Mouse (Mus musculus) MEL (cell line): ENCODE data around the gene Nell1. TPM values are rescaled to one million over a fixed set of nuclear protein-coding genes. Genes with fewer than 3 reads are reported as not detected.

Experiments
- DNase-seq: peaks from one replicate; pipeline ENCODE4 v3.0.0; 2011; ENCODE audit warnings: low read depth, low spot score
- H3K27ac ChIP-seq: 2 replicates; pipeline ENCODE4 v1.5.1; 2012; ENCODE audit warnings: low read depth, mild to moderate bottlenecking, control low read depth, low read length, moderate library complexity; ENCODE audit not compliant: control insufficient read depth
- H3K27me3 ChIP-seq, 2 experiments: fragments of 150-350 bp in 1 of 2; sonication (generic) in 1 of 2; 2 replicates each; pipeline ENCODE4 v1.6.1; 2012; ENCODE audit warnings: low read length in 2 of 2, mild to moderate bottlenecking in 2 of 2, improper control_type of control experiment in 1 of 2, moderate library complexity in 1 of 2; ENCODE audit not compliant: insufficient read depth in 2 of 2, control insufficient read depth in 1 of 2
- H3K36me3 ChIP-seq, 2 experiments: 2 replicates each; pipeline ENCODE4 v1.6.1; 2012 to 2014; ENCODE audit warnings: low read length in 2 of 2, improper control_type of control experiment in 1 of 2, inconsistent platforms in 1 of 2, mild to moderate bottlenecking in 1 of 2; ENCODE audit not compliant: insufficient read depth in 2 of 2, control insufficient read depth in 1 of 2
- H3K4me1 ChIP-seq, 2 experiments: fragments of 150-350 bp in 1 of 2; sonication (generic) in 1 of 2; 2 replicates each; pipeline ENCODE4 v1.6.1; 2012; ENCODE audit warnings: low read length in 2 of 2, improper control_type of control experiment in 1 of 2, mild to moderate bottlenecking in 1 of 2; ENCODE audit not compliant: insufficient read depth in 2 of 2, control insufficient read depth in 1 of 2
- H3K4me3 ChIP-seq, 2 experiments: fragments of 150-350 bp in 1 of 2; sonication (generic) in 1 of 2; 2 replicates each; pipeline ENCODE4 v1.5.1; 2012; ENCODE audit warnings: low read depth in 2 of 2, low read length in 2 of 2, mild to moderate bottlenecking in 2 of 2, moderate library complexity in 2 of 2, control low read depth in 1 of 2, improper control_type of control experiment in 1 of 2; ENCODE audit not compliant: control insufficient read depth in 1 of 2, insufficient read depth in 1 of 2
- H3K79me2 ChIP-seq: 2 replicates; pipeline ENCODE4 v1.6.1; 2012; ENCODE audit warnings: mild to moderate bottlenecking, low read length, moderate library complexity; ENCODE audit not compliant: control insufficient read depth, poor library complexity, insufficient read depth
- H3K9ac ChIP-seq: 2 replicates; pipeline ENCODE4 v1.6.1; 2012; ENCODE audit warnings: low read depth, mild to moderate bottlenecking, control low read depth, low read length, moderate library complexity; ENCODE audit not compliant: control insufficient read depth, poor library complexity, severe bottlenecking
- H3K9me3 ChIP-seq: fragments of 150-350 bp; sonication (generic); replicated peaks from 2 replicates; pipeline ENCODE4 v1.6.1; 2012; ENCODE audit warnings: mild to moderate bottlenecking, low read length, improper control_type of control experiment, moderate library complexity; ENCODE audit not compliant: insufficient read depth
- CTCF ChIP-seq, 3 experiments: IDR thresholded peaks in 2 of 3; conservative IDR thresholded peaks in 1 of 3; 2 replicates each; pipeline ENCODE4 v1.5.1; 2011 to 2012; ENCODE audit warnings: low read length in 3 of 3, low read depth in 2 of 3, mild to moderate bottlenecking in 2 of 3, improper control_type of control experiment in 1 of 3, inconsistent platforms in 1 of 3, mixed read lengths in 1 of 3, moderate library complexity in 1 of 3; ENCODE audit not compliant: control insufficient read depth in 1 of 3, insufficient read depth in 1 of 3, poor library complexity in 1 of 3, severe bottlenecking in 1 of 3
- E2F4 ChIP-seq: IDR thresholded peaks from 2 replicates; pipeline ENCODE4 v1.6.1; 2011; ENCODE audit warnings: low read depth, low read length, improper control_type of control experiment, borderline replicate concordance
- EP300 ChIP-seq, 2 experiments: IDR thresholded peaks; 2 replicates each; pipeline ENCODE4 v1.6.1; 2011; ENCODE audit warnings: improper control_type of control experiment in 2 of 2, low read length in 2 of 2, low read depth in 1 of 2, mild to moderate bottlenecking in 1 of 2
- GABPA ChIP-seq: IDR thresholded peaks from 2 replicates; pipeline ENCODE4 v1.6.1; 2012; ENCODE audit warnings: low read depth, mild to moderate bottlenecking, inconsistent platforms, low read length, improper control_type of control experiment, moderate library complexity
- HCFC1 ChIP-seq: IDR thresholded peaks from 2 replicates; pipeline ENCODE4 v1.6.1; 2012; ENCODE audit warnings: low read depth, mild to moderate bottlenecking, inconsistent platforms, low read length, improper control_type of control experiment, moderate library complexity
- JUND ChIP-seq: IDR thresholded peaks from 2 replicates; pipeline ENCODE4 v1.6.1; 2011; ENCODE audit warnings: low read depth, mild to moderate bottlenecking, improper control_type of control experiment, low read length
- KAT2A ChIP-seq: conservative IDR thresholded peaks from 2 replicates; pipeline ENCODE4 v1.6.1; 2012; ENCODE audit warnings: low read depth, low read length, improper control_type of control experiment, inconsistent platforms
- MAFK ChIP-seq: IDR thresholded peaks from 2 replicates; pipeline ENCODE4 v1.6.1; 2011; ENCODE audit warnings: low read depth, mild to moderate bottlenecking, low read length, improper control_type of control experiment, borderline replicate concordance
- MAZ ChIP-seq: IDR thresholded peaks from 2 replicates; pipeline ENCODE4 v1.6.1; 2012; ENCODE audit warnings: low read depth, mild to moderate bottlenecking, inconsistent platforms, low read length, improper control_type of control experiment
- MYB ChIP-seq: IDR thresholded peaks from 2 replicates; pipeline ENCODE4 v1.6.1; 2011; ENCODE audit warnings: mild to moderate bottlenecking, low read depth, low read length, improper control_type of control experiment
- MYC ChIP-seq: IDR thresholded peaks from 2 replicates; pipeline ENCODE4 v1.6.1; 2011; ENCODE audit warnings: low read depth, mild to moderate bottlenecking, low read length, improper control_type of control experiment, moderate library complexity
- POLR2AphosphoS2 ChIP-seq: IDR thresholded peaks from 2 replicates; pipeline ENCODE4 v1.6.1; 2011; ENCODE audit warnings: low read length, improper control_type of control experiment
- POLR2AphosphoS5 ChIP-seq: IDR thresholded peaks from 2 replicates; pipeline ENCODE4 v1.6.1; 2012; ENCODE audit warnings: low read depth, borderline replicate concordance, mild to moderate bottlenecking, inconsistent platforms, low read length, moderate library complexity, mixed read lengths
- RAD21 ChIP-seq: IDR thresholded peaks from 2 replicates; pipeline ENCODE4 v1.6.1; 2011; ENCODE audit warnings: mild to moderate bottlenecking, low read depth, low read length, improper control_type of control experiment
- RCOR1 ChIP-seq: IDR thresholded peaks from 2 replicates; pipeline ENCODE4 v1.6.1; 2012; ENCODE audit warnings: low read depth, mild to moderate bottlenecking, inconsistent platforms, low read length, improper control_type of control experiment
- TAL1 ChIP-seq: IDR thresholded peaks from 2 replicates; pipeline ENCODE4 v1.6.1; 2012; ENCODE audit warnings: mild to moderate bottlenecking, inconsistent platforms, low read length, moderate library complexity, mixed read lengths
- UBTF ChIP-seq: IDR thresholded peaks from 2 replicates; pipeline ENCODE4 v1.6.1; 2012; ENCODE audit warnings: low read depth, mild to moderate bottlenecking, inconsistent platforms, low read length, improper control_type of control experiment, moderate library complexity, borderline replicate concordance; ENCODE audit not compliant: insufficient read depth
- USF1 ChIP-seq: IDR thresholded peaks from 2 replicates; pipeline ENCODE4 v1.6.1; 2014; ENCODE audit warnings: low read depth, mild to moderate bottlenecking, inconsistent platforms, low read length, improper control_type of control experiment, moderate library complexity
- USF2 ChIP-seq, 2 experiments: IDR thresholded peaks; 2 replicates each; pipeline ENCODE4 v1.6.1; 2011 to 2012; ENCODE audit warnings: improper control_type of control experiment in 2 of 2, low read length in 2 of 2, borderline replicate concordance in 1 of 2, inconsistent platforms in 1 of 2, low read depth in 1 of 2, mild to moderate bottlenecking in 1 of 2; ENCODE audit not compliant: insufficient read depth in 1 of 2
- ZC3H11A ChIP-seq: IDR thresholded peaks from 2 replicates; pipeline ENCODE4 v1.6.1; 2012; ENCODE audit warnings: low read depth, mild to moderate bottlenecking, inconsistent platforms, low read length, improper control_type of control experiment
- ZKSCAN1 ChIP-seq: IDR thresholded peaks from 2 replicates; pipeline ENCODE4 v1.6.1; 2012; ENCODE audit warnings: low read depth, mild to moderate bottlenecking, inconsistent platforms, low read length, improper control_type of control experiment, moderate library complexity
- ZMIZ1 ChIP-seq: IDR thresholded peaks from 2 replicates; pipeline ENCODE4 v1.6.1; 2012; ENCODE audit warnings: low read depth, mild to moderate bottlenecking, inconsistent platforms, low read length, improper control_type of control experiment, moderate library complexity
- ZNF384 ChIP-seq: IDR thresholded peaks from 2 replicates; pipeline ENCODE4 v1.6.1; 2012; ENCODE audit warnings: low read depth, mild to moderate bottlenecking, inconsistent platforms, low read length, improper control_type of control experiment
- polyA plus RNA-seq, 2 experiments: library from polyadenylated mRNA; stranded (reverse) in 1 of 2; unstranded in 1 of 2; fragments of >175 nt in 1 of 2; fragments of >200 nt in 1 of 2; gene quantifications; 2 replicates each; pipeline versions ENCODE4 v1.2.1 to v1.2.4; 2012; ENCODE audit warnings: low replicate concordance in 2 of 2, low read depth in 1 of 2; ENCODE audit not compliant: insufficient read length in 2 of 2, insufficient read depth in 1 of 2, missing spikeins in 1 of 2
- total RNA-seq: library from RNA; depleted of rRNA; stranded (reverse); fragments of 300-350 nt; gene quantifications from 2 replicates; pipeline ENCODE4 v1.2.3, GENCODE M21; 2012

Gene Nell1
- total and polyA plus RNA-seq, 3 experiments: not detected

- Histone ChIP-seq H3K9me3 (no peaks in the 10 kb centered on the region), H3K27me3 (no peaks in the 10 kb centered on the region), H3K36me3 (no peaks in the 10 kb centered on the region)
- TF ChIP-seq ZNF384 (no peak), ZC3H11A (no peak), ZKSCAN1 (no peak), TAL1 (no peak), RCOR1 (no peak), GABPA (no peak), MAZ (no peak), MYB (no peak), RAD21 (no peak), USF2 (IDR thresholded peaks at IDR 0.05; ENCODE audit: borderline replicate concordance in 1 of 2, insufficient read depth in 1 of 2, low read depth in 1 of 2, low read length in 2 of 2) (no peak), POLR2AphosphoS2 (no peak)
- TF ChIP-seq, all 39 proteins: peak for 0
- no peak for DNase-seq
- H3K4me1 ChIP-seq: no peaks in the 10 kb centered on the region
- no peak overlapping the region for H3K27ac ChIP-seq
- no peak overlapping the region for H3K9ac ChIP-seq
- no peak overlapping the region for H3K4me3 ChIP-seq
- no peaks in the 10 kb centered on the region for H3K79me2 ChIP-seq
Measured at GRCm38 (mm10) chr7:50756409-50756808, 781.7 kb downstream of the Nell1 start.

GRCm38 (mm10) chr7:50773516-50773915 lies 798.9 kb downstream of the Nell1 start:
- H3K79me2 ChIP-seq: no peaks in the 10 kb centered on the region
- TF ChIP-seq POLR2AphosphoS5: no peak
- no peak for TF ChIP-seq EP300 (IDR thresholded peaks at IDR 0.05; ENCODE audit: low read depth in 1 of 2, low read length in 2 of 2)
- no peak for TF ChIP-seq GABPA
- TF ChIP-seq JUND: no peak
- TF ChIP-seq UBTF: no peak
- no peak for TF ChIP-seq HCFC1
- TF ChIP-seq MAFK: no peak
- TF ChIP-seq MAZ: no peak
- TF ChIP-seq KAT2A: no peak
- TF ChIP-seq ZNF384: no peak
- no peak for TF ChIP-seq MYC
- TF ChIP-seq ZMIZ1: no peak
- TF ChIP-seq CTCF (IDR thresholded peaks at IDR 0.05 in 2 of 3, conservative IDR thresholded peaks at IDR 0.05 in 1 of 3; ENCODE audit: control insufficient read depth in 1 of 3, insufficient read depth in 1 of 3, low read depth in 2 of 3, low read length in 3 of 3, poor library complexity in 1 of 3, severe bottlenecking in 1 of 3): no peak
- TF ChIP-seq E2F4: no peak
- TF ChIP-seq RAD21: no peak
- TF ChIP-seq USF1: no peak
- no peaks in the 10 kb centered on the region for H3K36me3 ChIP-seq
- no peak overlapping the region for H3K27ac ChIP-seq
- no peaks in the 10 kb centered on the region for H3K9me3 ChIP-seq
- H3K4me1 ChIP-seq: no peaks in the 10 kb centered on the region
- no peak for DNase-seq
- no peak overlapping the region for H3K4me3 ChIP-seq
- H3K9ac ChIP-seq: no peak overlapping the region
- no peaks in the 10 kb centered on the region for H3K27me3 ChIP-seq
